Mouse (Mus musculus): ENCODE data around the gene Slco3a1. TPM values are rescaled to one million over a fixed set of nuclear protein-coding genes. Genes with fewer than 3 reads are reported as not detected.

Slco3a1 gene
- polyA plus RNA-seq, 1 experiment = 5.8 TPM

DNA sequence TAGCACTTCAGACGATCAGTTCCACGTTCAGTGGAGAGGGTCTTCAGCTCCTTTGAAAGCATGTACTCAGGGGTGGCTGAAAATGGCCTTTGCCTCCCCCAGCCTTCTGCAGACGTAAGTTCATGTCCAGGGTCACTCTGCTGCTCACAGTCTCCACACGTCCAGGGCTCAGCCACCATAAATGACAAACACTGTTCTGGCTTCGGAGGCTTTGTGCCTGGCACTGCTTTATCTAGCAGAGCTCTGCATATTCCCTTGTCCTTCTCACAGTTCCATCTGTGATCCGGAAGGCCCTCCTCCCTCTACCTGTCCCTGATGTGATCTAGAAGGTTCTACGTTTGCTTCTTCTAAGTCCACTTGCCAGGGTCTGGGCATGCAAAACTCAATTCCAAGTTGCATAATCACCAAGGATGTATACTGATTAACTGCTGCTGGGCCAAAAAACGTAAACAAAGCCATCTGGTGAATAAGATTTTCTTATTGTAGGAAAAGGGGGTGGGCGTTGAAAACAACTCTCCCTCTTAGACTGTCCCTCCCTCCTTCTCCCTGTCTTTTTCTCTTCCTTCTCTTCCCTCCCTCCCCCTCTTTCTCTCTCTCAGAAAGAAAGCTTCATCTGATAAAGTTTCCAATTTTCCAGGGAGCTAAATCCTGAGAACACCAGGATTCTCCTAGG lies 62.8 kb downstream of the Slco3a1 start:
- WGBS = 79% methylated on average over 9 of the region's 9 CpGs
- H3K4me1 ChIP-seq (ENCODE audit: control insufficient read depth, insufficient read depth, low read length) = no peaks in the 10 kb centered on the region; the same call in 1 of the 2 replicates
- no peak overlapping the region for H3K4me3 ChIP-seq (replicated peaks; ENCODE audit: control insufficient read depth, low read depth, low read length)
- no peak for TF ChIP-seq CTCF (IDR thresholded peaks at IDR 0.05; ENCODE audit: control insufficient read depth, insufficient read depth, low read length)
- TF ChIP-seq POLR2A (IDR thresholded peaks at IDR 0.05; ENCODE audit: borderline replicate concordance, control insufficient read depth, low read depth, low read length) = no peak
- H3K27ac ChIP-seq (ENCODE audit: control insufficient read depth, insufficient read depth, low read depth, low read length, poor library complexity) = no peak overlapping the region

DNA sequence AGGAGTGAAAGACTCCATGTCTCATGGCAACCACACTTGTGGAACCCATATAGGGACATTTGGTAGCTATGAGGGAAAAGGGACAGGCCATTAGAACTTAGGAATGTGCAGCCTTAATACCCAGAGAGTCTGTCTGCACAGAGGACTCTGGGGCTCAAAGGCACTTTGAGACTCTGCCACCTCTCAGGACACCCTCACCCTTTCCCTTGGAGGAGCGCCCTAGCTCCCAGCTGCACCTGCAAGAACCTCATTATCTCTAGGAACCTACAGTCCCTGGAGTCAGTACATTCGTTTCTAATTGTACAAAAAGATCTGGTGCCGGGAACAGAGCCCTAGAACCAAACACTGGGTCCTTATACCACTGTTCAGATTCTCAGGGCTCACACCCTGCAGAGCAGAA lies 66.4 kb downstream of the Slco3a1 start:
- WGBS = 80% methylated on average over 3 of the region's 3 CpGs
- no peak for TF ChIP-seq CTCF (IDR thresholded peaks at IDR 0.05; ENCODE audit: control insufficient read depth, insufficient read depth, low read length)
- no peak for TF ChIP-seq POLR2A (IDR thresholded peaks at IDR 0.05; ENCODE audit: borderline replicate concordance, control insufficient read depth, low read depth, low read length)
- Histone ChIP-seq H3K4me1 (ENCODE audit: control insufficient read depth, insufficient read depth, low read length) (no peaks in the 10 kb centered on the region), H3K27ac (ENCODE audit: control insufficient read depth, insufficient read depth, low read depth, low read length, poor library complexity) (no peak overlapping the region), H3K4me3 (replicated peaks; ENCODE audit: control insufficient read depth, low read depth, low read length) (no peak overlapping the region)

DNA sequence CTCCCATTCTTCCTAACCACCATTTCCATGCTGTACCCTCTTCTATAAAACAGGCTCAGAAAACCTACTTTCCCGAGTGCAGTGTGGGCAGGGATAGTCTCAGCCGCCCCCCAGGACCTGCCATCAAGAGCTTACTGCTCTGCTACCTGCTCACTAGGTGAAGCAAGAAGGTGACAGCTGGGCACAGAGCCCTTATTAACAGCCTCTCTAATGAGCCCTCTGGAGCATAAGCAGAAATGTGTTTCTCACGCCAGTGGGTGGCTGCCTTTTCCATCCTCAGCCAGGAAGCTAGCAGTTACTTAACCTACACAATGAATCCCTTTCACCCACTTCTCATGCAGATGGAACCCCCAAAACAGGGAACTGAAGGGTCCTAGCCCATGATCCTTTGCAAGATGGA lies 66.9 kb downstream of the Slco3a1 start:
- TF ChIP-seq POLR2A (IDR thresholded peaks at IDR 0.05; ENCODE audit: borderline replicate concordance, control insufficient read depth, low read depth, low read length) (no peak), CTCF (IDR thresholded peaks at IDR 0.05; ENCODE audit: control insufficient read depth, insufficient read depth, low read length) (no peak)
- no peak overlapping the region for H3K4me3 ChIP-seq (replicated peaks; ENCODE audit: control insufficient read depth, low read depth, low read length)
- no peaks in the 10 kb centered on the region for H3K4me1 ChIP-seq (ENCODE audit: control insufficient read depth, insufficient read depth, low read length)
- WGBS = 62% methylated on average over 3 of the region's 3 CpGs
- no peak overlapping the region for H3K27ac ChIP-seq (ENCODE audit: control insufficient read depth, insufficient read depth, low read depth, low read length, poor library complexity)

DNA sequence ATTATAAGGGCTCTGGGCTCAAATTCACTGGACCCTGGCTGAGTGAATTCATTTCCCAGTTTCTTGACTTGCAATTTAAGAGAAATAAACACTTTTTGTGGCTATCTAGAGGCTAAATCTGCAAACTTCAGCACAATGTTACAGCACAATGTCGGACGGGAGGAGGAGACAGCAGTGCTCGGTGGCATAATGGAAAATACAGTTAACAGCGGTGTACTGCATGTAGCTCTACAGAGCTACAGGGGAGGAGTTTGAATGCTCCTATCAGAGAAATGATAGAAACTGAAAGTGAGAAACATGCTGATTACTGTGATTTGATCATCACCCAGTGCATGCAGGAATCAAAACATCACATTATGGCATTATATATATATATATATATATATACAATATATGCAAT lies 68.5 kb downstream of the Slco3a1 start:
- H3K4me3 ChIP-seq (replicated peaks; ENCODE audit: control insufficient read depth, low read depth, low read length) = no peak overlapping the region
- 79% methylated on average over 4 of the region's 4 CpGs for WGBS
- TF ChIP-seq CTCF (IDR thresholded peaks at IDR 0.05; ENCODE audit: control insufficient read depth, insufficient read depth, low read length) (no peak), POLR2A (IDR thresholded peaks at IDR 0.05; ENCODE audit: borderline replicate concordance, control insufficient read depth, low read depth, low read length) (no peak)
- H3K4me1 ChIP-seq (ENCODE audit: control insufficient read depth, insufficient read depth, low read length) = no peaks in the 10 kb centered on the region
- no peak overlapping the region for H3K27ac ChIP-seq (ENCODE audit: control insufficient read depth, insufficient read depth, low read depth, low read length, poor library complexity)

DNA sequence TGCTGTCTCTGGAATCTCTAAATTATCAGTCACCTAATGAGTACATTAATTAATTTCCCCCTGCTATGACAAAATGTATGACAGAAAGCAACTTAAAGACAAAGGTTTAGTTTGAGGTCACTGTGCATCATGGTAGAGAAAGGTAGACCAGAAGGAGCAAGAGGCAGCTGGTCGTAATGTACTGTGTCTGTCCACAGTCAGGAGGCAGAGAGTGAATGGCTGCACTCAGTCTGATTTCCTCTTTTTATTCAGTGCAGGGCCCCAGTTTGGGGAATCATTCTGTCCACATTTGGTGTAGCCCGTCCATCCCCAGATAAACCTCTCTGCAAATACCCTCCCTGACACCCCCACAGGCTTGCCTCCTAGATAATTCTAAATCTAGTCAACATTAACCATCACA lies 68.9 kb downstream of the Slco3a1 start:
- TF ChIP-seq POLR2A (IDR thresholded peaks at IDR 0.05; ENCODE audit: borderline replicate concordance, control insufficient read depth, low read depth, low read length) (no peak), CTCF (IDR thresholded peaks at IDR 0.05; ENCODE audit: control insufficient read depth, insufficient read depth, low read length) (no peak)
- no peak overlapping the region for H3K4me3 ChIP-seq (replicated peaks; ENCODE audit: control insufficient read depth, low read depth, low read length)
- H3K4me1 ChIP-seq (ENCODE audit: control insufficient read depth, insufficient read depth, low read length) = no peaks in the 10 kb centered on the region
- 33% methylated on average over 2 of the region's 2 CpGs for WGBS
- no peak overlapping the region for H3K27ac ChIP-seq (ENCODE audit: control insufficient read depth, insufficient read depth, low read depth, low read length, poor library complexity)

- Histone ChIP-seq H3K4me3 (replicated peaks; ENCODE audit: control insufficient read depth, low read depth, low read length) (no peak overlapping the region), H3K27ac (ENCODE audit: control insufficient read depth, insufficient read depth, low read depth, low read length, poor library complexity) (no peak overlapping the region), H3K4me1 (ENCODE audit: control insufficient read depth, insufficient read depth, low read length) (peaks cover 2% of the 10 kb centered on the region; the same call in 1 of the 2 replicates)
- 78% methylated on average over 2 of the region's 2 CpGs for WGBS
- TF ChIP-seq CTCF (IDR thresholded peaks at IDR 0.05; ENCODE audit: control insufficient read depth, insufficient read depth, low read length) (no peak), POLR2A (IDR thresholded peaks at IDR 0.05; ENCODE audit: borderline replicate concordance, control insufficient read depth, low read depth, low read length) (no peak)
Measured at GRCm38 (mm10) chr7:74484024-74484385, 70.6 kb downstream of the Slco3a1 start.

GRCm38 (mm10) chr7:74483294-74484023 lies 71.1 kb downstream of the Slco3a1 start:
- Histone ChIP-seq H3K4me1 (ENCODE audit: control insufficient read depth, insufficient read depth, low read length) (peaks cover 2% of the 10 kb centered on the region; the same call in 1 of the 2 replicates), H3K4me3 (replicated peaks; ENCODE audit: control insufficient read depth, low read depth, low read length) (no peak overlapping the region), H3K27ac (ENCODE audit: control insufficient read depth, insufficient read depth, low read depth, low read length, poor library complexity) (no peak overlapping the region)
- no peak for TF ChIP-seq CTCF (IDR thresholded peaks at IDR 0.05; ENCODE audit: control insufficient read depth, insufficient read depth, low read length)
- no peak for TF ChIP-seq POLR2A (IDR thresholded peaks at IDR 0.05; ENCODE audit: borderline replicate concordance, control insufficient read depth, low read depth, low read length)
- WGBS = 84% methylated on average over 3 of the region's 3 CpGs

GRCm38 (mm10) chr7:74471740-74472139 lies 82.8 kb downstream of the Slco3a1 start:
- WGBS = 49% methylated on average over 7 of the region's 7 CpGs
- H3K4me3 ChIP-seq (replicated peaks; ENCODE audit: control insufficient read depth, low read depth, low read length) = no peak overlapping the region

More at GRCm38 (mm10) chr7:74471740-74472139, 82.8 kb downstream of the Slco3a1 start:
- no peak for TF ChIP-seq CTCF (IDR thresholded peaks at IDR 0.05; ENCODE audit: control insufficient read depth, insufficient read depth, low read length)
- TF ChIP-seq POLR2A (IDR thresholded peaks at IDR 0.05; ENCODE audit: borderline replicate concordance, control insufficient read depth, low read depth, low read length) = no peak
- Histone ChIP-seq H3K4me1 (ENCODE audit: control insufficient read depth, insufficient read depth, low read length) (no peaks in the 10 kb centered on the region; the same call in 1 of the 2 replicates), H3K27ac (ENCODE audit: control insufficient read depth, insufficient read depth, low read depth, low read length, poor library complexity) (no peak overlapping the region)

Measured in bone marrow, adult 2 months (tissue).